Mouse (Mus musculus) c-Kit-positive CD71-positive TER-119-negative erythroid progenitor cells, embryonic 14.5 days (primary cell): ENCODE measurements around the gene Ift43.
A peak's percentile ranks its signal among the peaks of the same experiment; 100 is the strongest.

ENCODE experiments used
- DNase-seq: peaks from one replicate; pipeline ENCODE4 v3.0.0-alpha.2; 2013; ENCODE audit warnings: low read depth

Ift43 gene

GRCm38 (mm10) chr12:86129696-86130095 lies 47.4 kb downstream of the Ift43 start:
- DNase-seq: no peak

GRCm38 (mm10) chr12:86132799-86133198 lies 50.5 kb downstream of the Ift43 start:
- DNase-seq: peak; percentile 34

- DNase-seq: no peak
Measured at GRCm38 (mm10) chr12:86135691-86136090, 53.4 kb downstream of the Ift43 start.

- no peak for DNase-seq
Measured at GRCm38 (mm10) chr12:86138696-86139095, 56.4 kb downstream of the Ift43 start.

- no peak for DNase-seq
Measured at GRCm38 (mm10) chr12:86142389-86142788, 60.0 kb downstream of the Ift43 start.

- DNase-seq: no peak
Measured at GRCm38 (mm10) chr12:86146246-86146645, 63.9 kb downstream of the Ift43 start.

- DNase-seq: no peak
Measured at GRCm38 (mm10) chr12:86148271-86148670, 65.9 kb downstream of the Ift43 start.

GRCm38 (mm10) chr12:86149087-86149486 lies 66.7 kb downstream of the Ift43 start:
- DNase-seq: no peak

GRCm38 (mm10) chr12:86151941-86152340 lies 69.6 kb downstream of the Ift43 start:
- no peak for DNase-seq

- DNase-seq: no peak
Measured at GRCm38 (mm10) chr12:86153213-86153957, 71.0 kb downstream of the Ift43 start.

- no peak for DNase-seq
Measured at GRCm38 (mm10) chr12:86155176-86155575, 72.8 kb downstream of the Ift43 start.

GRCm38 (mm10) chr12:86157166-86157565 lies 74.8 kb downstream of the Ift43 start:
- DNase-seq: no peak

- no peak for DNase-seq
Measured at GRCm38 (mm10) chr12:86157894-86158444, 75.6 kb downstream of the Ift43 start.

GRCm38 (mm10) chr12:86158689-86159483 lies 76.5 kb downstream of the Ift43 start:
- no peak for DNase-seq

GRCm38 (mm10) chr12:86161436-86161835 lies 79.1 kb downstream of the Ift43 start:
- no peak for DNase-seq

GRCm38 (mm10) chr12:86161942-86162341 lies 79.6 kb downstream of the Ift43 start:
- no peak for DNase-seq

GRCm38 (mm10) chr12:86162890-86163816 lies 80.8 kb downstream of the Ift43 start:
- DNase-seq: no peak

- DNase-seq: no peak
Measured at GRCm38 (mm10) chr12:86166244-86166643, 83.9 kb downstream of the Ift43 start.

GRCm38 (mm10) chr12:86167075-86167474 lies 84.7 kb downstream of the Ift43 start:
- DNase-seq: no peak

GRCm38 (mm10) chr12:86168712-86169111 lies 86.4 kb downstream of the Ift43 start:
- no peak for DNase-seq

GRCm38 (mm10) chr12:86169195-86169594 lies 86.9 kb downstream of the Ift43 start:
- DNase-seq: no peak

- DNase-seq: no peak
Measured at GRCm38 (mm10) chr12:86173314-86173713, 91.0 kb downstream of the Ift43 start.
